Mouse (Mus musculus): ENCODE data around the gene Trmt44.
"Not testable (repeated sequence)": the region's sequence is repeated elsewhere in the genome, so short reads cannot be mapped to it uniquely, and the experiment has no call there.

The Trmt44 gene

GRCm38 (mm10) chr5:35592081-35592736 is 17.3 kb upstream of the Trmt44 start:
- DNase-seq (ENCODE audit: low read depth, low spot score) = peak; percentile 85

GRCm38 (mm10) chr5:35591497-35591896 is 16.6 kb upstream of the Trmt44 start:
- DNase-seq (ENCODE audit: low read depth, low spot score) = no peak

- DNase-seq (ENCODE audit: low read depth, low spot score) = not testable (repeated sequence)
These were observed 9.4 kb upstream of the Trmt44 start for GRCm38 (mm10) chr5:35584259-35584658.

DNA sequence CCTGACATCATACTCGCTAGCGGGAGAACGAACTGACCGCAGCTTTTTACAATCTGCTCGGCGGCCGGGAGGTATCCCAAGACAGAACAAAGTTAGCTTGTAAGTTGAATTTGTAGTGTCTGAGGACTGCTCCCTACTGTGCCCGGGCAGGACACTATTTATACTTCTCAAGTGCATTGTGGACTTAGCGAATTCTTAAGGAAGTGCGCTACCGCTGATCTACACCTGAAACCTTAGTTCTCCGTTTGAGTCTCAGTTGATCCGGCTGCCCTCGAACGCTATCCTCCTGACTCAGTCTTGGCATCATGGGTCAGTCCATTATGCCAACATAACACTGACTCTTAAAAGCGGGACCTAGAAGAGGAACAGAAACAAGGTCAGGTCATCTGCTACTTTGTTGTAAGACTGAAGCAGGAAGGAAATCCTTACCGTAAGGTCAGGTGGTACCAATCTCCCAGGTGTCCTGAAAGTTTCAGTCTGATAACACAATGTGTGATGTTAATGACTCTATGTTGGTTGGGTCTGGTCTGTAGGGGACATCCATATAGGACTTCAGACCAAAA is 8.4 kb upstream of the Trmt44 start:
- no peak for DNase-seq (ENCODE audit: low read depth, low spot score)

DNA sequence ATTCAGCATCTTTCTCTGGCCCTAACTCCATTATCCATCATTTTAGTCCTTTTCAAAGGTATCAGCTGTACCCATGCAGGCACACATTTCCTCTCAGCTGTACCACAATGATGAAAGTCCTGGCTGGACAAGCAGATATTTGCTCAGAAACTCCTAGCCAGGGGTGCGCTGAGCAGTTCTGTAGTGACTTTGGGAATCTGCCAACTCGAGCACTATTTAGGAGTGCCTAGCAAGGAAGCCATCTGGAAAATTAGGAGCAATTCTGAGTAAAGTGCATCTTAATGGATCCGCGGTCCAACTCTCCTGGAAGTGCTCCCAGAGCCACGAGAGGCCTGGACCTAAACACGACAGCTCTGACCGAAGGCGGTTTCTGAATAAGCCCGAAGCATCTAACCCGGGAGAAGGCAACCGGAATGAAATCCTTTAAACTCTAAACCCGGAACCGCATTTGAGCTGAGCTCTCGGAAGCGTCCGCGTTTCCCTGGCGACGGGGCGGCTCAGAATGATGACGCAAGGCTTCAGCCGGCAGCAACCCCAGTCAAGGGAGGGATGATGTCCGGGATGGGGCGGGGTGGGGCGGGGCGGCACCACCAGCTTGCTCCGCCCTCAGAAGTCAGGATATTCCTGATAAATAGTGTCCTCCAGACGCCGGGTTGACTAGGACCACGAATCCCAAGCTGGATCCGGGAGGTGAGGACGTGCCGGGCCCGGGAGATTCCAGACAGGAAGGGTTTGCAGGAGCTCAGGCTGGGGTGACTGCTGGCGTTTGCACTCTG is 7.8 kb upstream of the Trmt44 start, which contains the start of gene Acox3:
TSS of gene Acox3 (plus strand) at position 596 of the 776 bp plus-strand sequence.
- peak; percentile 93 for DNase-seq (ENCODE audit: low read depth, low spot score)

DNA sequence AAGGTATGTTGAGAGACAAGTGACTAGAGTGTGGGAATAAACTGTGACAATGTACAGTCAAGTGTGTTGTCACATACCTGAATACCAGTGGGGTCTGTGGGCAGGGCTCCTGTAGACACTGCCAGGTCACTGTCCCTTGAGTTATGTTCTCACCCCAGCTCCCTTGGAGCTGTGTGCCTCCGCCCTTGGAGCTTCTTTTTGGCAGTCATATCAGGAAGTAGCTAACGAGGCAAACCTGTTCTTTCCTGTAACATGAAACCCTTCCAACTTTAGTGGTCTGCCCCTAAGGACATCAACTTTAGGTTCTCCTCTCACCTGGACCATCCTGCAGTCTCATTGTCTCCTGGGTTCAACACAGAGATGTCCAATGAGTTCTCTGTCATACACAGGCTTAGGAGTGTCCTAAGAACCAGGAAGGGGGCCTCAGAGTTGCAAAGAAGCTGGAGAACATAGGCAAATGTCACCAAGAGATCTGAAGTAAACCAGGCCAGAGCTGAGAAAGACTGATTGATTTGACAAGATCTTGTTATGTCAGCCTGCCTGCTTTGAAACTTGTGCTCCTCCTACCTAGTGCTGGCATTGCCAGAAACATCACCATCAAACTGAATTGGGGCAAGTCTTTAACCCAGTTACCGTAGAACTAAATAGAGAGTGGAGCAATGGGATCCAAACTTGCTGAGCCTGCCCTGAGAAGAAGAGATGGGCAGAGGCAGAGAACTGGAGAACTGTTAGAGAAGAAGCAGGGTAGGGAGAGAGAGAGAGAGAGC is 5.5 kb upstream of the Trmt44 start:
- no peak for DNase-seq (ENCODE audit: low read depth, low spot score)

- DNase-seq (ENCODE audit: low read depth, low spot score) = no peak
These were observed 4.5 kb upstream of the Trmt44 start for GRCm38 (mm10) chr5:35579247-35579893.

DNA sequence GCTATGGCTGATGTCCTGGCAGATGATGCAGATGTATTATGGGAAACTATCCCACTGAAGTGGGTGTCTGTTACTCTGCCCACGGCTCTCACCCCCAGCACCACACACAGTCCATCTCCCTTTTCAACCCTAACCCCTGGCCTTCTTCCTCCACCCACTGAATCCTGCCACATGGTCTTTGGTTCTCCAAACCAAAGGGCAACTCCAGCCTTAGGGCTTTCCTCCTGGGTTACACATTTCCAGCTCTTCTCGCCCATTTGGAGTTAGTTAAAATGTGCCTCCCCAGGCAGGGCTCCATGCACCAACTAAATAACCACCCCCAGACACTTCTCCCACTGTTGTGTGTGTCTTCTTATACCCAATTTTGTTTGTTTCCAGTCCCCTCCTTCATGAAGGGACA is 3.5 kb upstream of the Trmt44 start:
- DNase-seq (ENCODE audit: low read depth, low spot score) = no peak

GRCm38 (mm10) chr5:35576409-35577020 is 1.6 kb upstream of the Trmt44 start:
- DNase-seq (ENCODE audit: low read depth, low spot score) = peak; percentile 32

GRCm38 (mm10) chr5:35571546-35571945 is 3.3 kb downstream of the Trmt44 start:
- DNase-seq (ENCODE audit: low read depth, low spot score) = no peak

DNA sequence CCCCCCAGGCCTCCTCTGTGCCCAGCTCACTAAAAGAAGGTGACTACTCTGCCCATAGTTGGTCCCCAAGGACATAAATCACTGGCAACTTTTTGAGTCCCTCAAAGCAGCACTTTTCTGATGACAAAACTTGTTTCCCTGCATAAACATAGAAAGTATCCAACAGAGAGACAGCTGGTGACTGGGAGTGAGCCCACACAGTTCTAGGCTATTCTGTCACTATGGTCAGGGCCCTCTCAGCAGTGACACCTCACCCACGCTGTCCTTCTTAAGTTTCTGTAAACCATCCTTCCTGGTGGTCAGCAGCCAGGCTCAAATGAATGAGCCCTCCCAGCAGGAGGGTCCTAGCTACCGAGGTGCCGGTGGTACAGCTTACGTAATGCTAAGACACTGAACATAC is 8.2 kb downstream of the Trmt44 start:
- no peak for DNase-seq (ENCODE audit: low read depth, low spot score)

DNA sequence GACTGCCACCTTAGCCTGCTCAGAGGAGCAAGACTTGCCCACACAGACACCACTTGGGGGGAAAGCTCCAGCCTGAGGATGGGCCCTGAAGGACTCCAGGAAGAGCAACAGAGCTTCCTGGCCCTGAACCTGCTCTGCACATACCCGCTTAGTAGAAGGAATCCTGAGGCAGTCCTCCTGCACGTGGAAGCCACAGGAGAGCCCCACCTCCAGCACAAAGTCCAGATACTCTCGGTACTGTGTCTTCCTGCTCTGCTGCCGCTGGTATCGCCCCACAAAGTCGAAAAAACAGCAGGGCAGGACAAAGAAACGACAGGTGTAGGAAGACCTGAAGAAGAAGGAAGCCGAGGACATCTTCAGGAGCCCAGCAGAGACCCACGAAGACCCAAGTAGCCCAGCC is 9.7 kb downstream of the Trmt44 start:
- DNase-seq (ENCODE audit: low read depth, low spot score) = no peak

- DNase-seq (ENCODE audit: low read depth, low spot score) = peak; percentile 78
These were observed 11.4 kb downstream of the Trmt44 start for GRCm38 (mm10) chr5:35563449-35563848.

DNA sequence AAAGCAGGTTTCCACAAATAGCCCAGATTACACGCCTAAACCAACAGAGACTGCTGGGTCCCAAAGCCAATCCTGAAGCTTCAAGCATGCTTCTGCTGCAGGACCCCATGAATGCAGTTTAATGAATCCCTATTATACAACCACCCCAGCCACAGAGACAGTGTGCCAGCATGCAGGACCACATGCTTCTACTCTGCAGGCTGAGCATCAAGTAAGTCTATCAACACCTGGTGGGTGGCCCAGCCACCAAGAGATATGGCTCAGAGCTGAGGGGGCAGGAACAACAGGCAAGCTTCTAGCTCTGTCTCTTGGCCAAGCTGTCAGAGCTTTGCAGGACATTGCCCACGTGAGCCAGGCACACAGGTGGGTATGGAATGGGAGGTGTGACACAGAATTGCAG is 12.3 kb downstream of the Trmt44 start:
- no peak for DNase-seq (ENCODE audit: low read depth, low spot score)

- DNase-seq (ENCODE audit: low read depth, low spot score) = no peak
These were observed 15.4 kb downstream of the Trmt44 start for GRCm38 (mm10) chr5:35559447-35559846.

DNA sequence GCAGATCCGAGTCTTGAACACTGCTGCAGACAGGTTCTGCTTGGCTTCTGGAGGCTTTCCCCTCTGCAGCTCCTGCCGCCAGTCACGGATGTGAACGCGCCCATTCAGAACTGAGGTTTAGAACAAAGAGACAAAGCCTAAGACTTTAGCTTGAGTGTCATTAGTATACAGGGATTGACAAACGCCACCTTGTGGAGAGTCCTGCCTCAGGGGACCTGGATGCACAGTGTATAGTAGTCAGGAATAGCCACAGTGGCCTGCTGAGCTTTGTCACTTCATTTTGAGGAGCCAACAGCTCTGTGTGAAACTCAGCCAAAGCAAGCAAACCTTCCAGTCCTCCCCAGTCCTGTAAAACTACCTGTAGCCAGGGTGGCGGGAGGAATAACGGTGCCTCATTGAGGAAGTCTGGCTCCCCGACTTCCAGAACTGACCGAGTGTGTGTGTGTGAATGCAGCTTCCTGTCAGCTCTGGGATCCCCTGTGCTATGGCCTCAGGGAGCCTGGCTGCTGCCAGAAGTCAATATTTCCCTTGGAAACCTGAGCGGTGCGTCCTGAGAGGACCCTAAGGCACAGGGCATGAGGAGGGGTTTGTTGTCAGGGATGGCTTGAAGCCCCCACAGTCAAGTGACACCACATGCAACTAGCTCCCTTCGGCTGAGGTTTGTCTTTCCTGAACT is 16.8 kb downstream of the Trmt44 start:
- DNase-seq (ENCODE audit: low read depth, low spot score) = peak; percentile 67

- DNase-seq (ENCODE audit: low read depth, low spot score) = no peak
These were observed 18.5 kb downstream of the Trmt44 start for GRCm38 (mm10) chr5:35556393-35556792.

DNA sequence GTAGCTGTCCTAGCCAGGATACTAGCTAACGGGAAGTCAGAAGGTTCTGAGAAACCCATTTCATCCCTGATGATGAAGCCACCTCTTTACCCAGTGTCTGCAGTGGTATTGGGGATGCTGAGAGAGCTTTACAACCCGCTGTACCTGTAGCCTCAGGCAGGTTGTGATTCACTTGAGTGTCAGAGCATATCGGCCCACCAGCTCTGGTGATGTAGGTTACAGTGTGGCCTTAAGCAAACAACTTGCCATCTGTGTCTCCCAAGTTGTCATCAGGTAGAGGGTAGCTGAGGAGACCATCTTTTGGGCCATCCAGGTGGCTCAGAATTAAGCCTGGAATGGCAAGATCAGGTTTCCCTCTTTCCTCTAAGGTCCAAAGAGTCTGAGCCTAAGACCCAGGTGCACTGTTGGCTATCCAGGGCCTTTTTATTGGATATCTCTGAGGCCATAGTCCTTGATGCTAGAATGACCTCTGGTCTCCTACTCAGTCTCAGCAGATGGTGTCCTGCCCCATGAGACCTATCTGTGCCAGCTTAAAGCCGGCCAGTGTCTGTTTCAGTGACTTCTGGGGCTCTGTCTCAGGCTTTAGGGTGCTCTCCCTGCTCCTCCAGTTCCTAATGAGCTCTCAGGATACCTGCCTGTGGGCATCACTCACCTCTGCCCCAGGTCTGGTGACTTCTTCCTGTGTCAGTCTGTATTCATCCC is 21.9 kb downstream of the Trmt44 start:
- no peak for DNase-seq (ENCODE audit: low read depth, low spot score)

- no peak for DNase-seq (ENCODE audit: low read depth, low spot score)
These were observed 22.7 kb downstream of the Trmt44 start for GRCm38 (mm10) chr5:35551855-35552837.

Measured in R1 (cell line).